Mouse (Mus musculus) lung, postnatal 0 days (tissue): Measurements from ENCODE around the gene Lrrc8a.

Experiments used
- CTCF ChIP-seq: IDR thresholded peaks from 2 replicates; pipeline ENCODE4 v1.5.1; 2016; ENCODE audit warnings: antibody characterized with exemption, mild to moderate bottlenecking
- EP300 ChIP-seq: IDR thresholded peaks from 2 replicates; pipeline ENCODE4 v1.6.1; 2016; ENCODE audit warnings: antibody characterized with exemption, mild to moderate bottlenecking, control low read depth

GRCm38 (mm10) chr2:30207886-30208285, 29.6 kb upstream of the Lrrc8a start:
- TF ChIP-seq CTCF (no peak), EP300 (no peak)
